In genomic region chr3:97223261-97223660, GRCm38 (mm10) we compare ENCODE assay signal across 34 mouse cellular contexts.
"Had no signal": no experiment of that assay in that cellular context is flagged by ENCODE, and none has a peak within 500 bp of the region (broad histone marks: within the 10 kb centered on the region; RNA-seq: fewer than 3 reads in every experiment).

No protein-coding gene starts in this region.

- H3K4me2 ChIP-seq: heart, embryonic 11.5 days; heart, embryonic 12.5 days; heart, embryonic 13.5 days; heart, embryonic 15.5 days; hindbrain, embryonic 12.5 days; hindbrain, embryonic 13.5 days; hindbrain, embryonic 14.5 days; hindbrain, embryonic 15.5 days; intestine, embryonic 15.5 days; kidney, embryonic 15.5 days had no signal

- H3K9me3 ChIP-seq: heart, embryonic 10.5 days; heart, embryonic 12.5 days; heart, embryonic 13.5 days; heart, embryonic 15.5 days; hindbrain, embryonic 10.5 days; hindbrain, embryonic 12.5 days; hindbrain, embryonic 13.5 days; hindbrain, embryonic 15.5 days; intestine, embryonic 15.5 days; kidney, embryonic 15.5 days had no signal

- DNase-seq: heart, postnatal 10 days; heart, postnatal 14 days; heart, postnatal 36 days; heart, postnatal 4 days; kidney, adult 11 months; kidney, adult 18-20 months; kidney, adult 2 months; kidney, adult 8-10 months; kidney, adult 9 months; kidney, postnatal 10 days; kidney, postnatal 14 days; kidney, postnatal 36 days; kidney, postnatal 4 days; layer of hippocampus, adult 9-11 months; layer of hippocampus, postnatal 36 days had no signal

- H3K27ac ChIP-seq: heart, embryonic 10.5 days; heart, embryonic 13.5 days; heart, embryonic 15.5 days; hindbrain, embryonic 10.5 days; hindbrain, embryonic 12.5 days; hindbrain, embryonic 13.5 days; hindbrain, embryonic 14.5 days; hindbrain, embryonic 15.5 days; hindbrain, postnatal 0 days; intestine, embryonic 15.5 days; kidney, embryonic 15.5 days; kidney, postnatal 0 days; layer of hippocampus, adult 2 months had no signal

- H3K4me3 ChIP-seq: heart, embryonic 10.5 days; heart, embryonic 12.5 days; heart, embryonic 13.5 days; heart, embryonic 15.5 days; hindbrain, embryonic 10.5 days; hindbrain, embryonic 12.5 days; hindbrain, embryonic 13.5 days; hindbrain, embryonic 15.5 days; intestine, embryonic 15.5 days; kidney, embryonic 15.5 days; layer of hippocampus, adult 2 months had no signal

- ATAC-seq: hindbrain, embryonic 16.5 days; hindbrain, postnatal 0 days; inflammation-experienced regulatory T-cells, adult 6 months; intestine, embryonic 15.5 days; intestine, embryonic 16.5 days; intestine, postnatal 0 days had no signal

- H3K27me3 ChIP-seq: heart, embryonic 12.5 days; heart, embryonic 13.5 days; heart, embryonic 15.5 days; hindbrain, embryonic 12.5 days; hindbrain, embryonic 13.5 days; hindbrain, embryonic 15.5 days; intestine, embryonic 15.5 days; kidney, embryonic 15.5 days had no signal

- H3K9ac ChIP-seq: heart, embryonic 12.5 days; heart, embryonic 13.5 days; heart, embryonic 15.5 days; hindbrain, embryonic 12.5 days; hindbrain, embryonic 13.5 days; hindbrain, embryonic 14.5 days; hindbrain, embryonic 15.5 days; intestine, embryonic 15.5 days; kidney, embryonic 15.5 days had no signal
